Mouse (Mus musculus): Measurements from ENCODE around the gene Gm6525.

The Gm6525 gene

GRCm38 (mm10) chr3:84172406-84172805 is 1.5 kb upstream of the Gm6525 start:
- no peak for DNase-seq

- DNase-seq, result peak; percentile 78
These were observed 1.7 kb downstream of the Gm6525 start for GRCm38 (mm10) chr3:84175337-84176315.

- DNase-seq, result no peak
These were observed 3.9 kb downstream of the Gm6525 start for GRCm38 (mm10) chr3:84177834-84178233.

GRCm38 (mm10) chr3:84180304-84180703 is 6.4 kb downstream of the Gm6525 start:
- DNase-seq, result no peak

- no peak for DNase-seq
These were observed 7.2 kb downstream of the Gm6525 start for GRCm38 (mm10) chr3:84181102-84181501.

- DNase-seq, result no peak
These were observed 7.8 kb downstream of the Gm6525 start for GRCm38 (mm10) chr3:84181717-84182116.

GRCm38 (mm10) chr3:84189629-84190173 is 15.8 kb downstream of the Gm6525 start:
- no peak for DNase-seq

GRCm38 (mm10) chr3:84190513-84191061 is 16.7 kb downstream of the Gm6525 start:
- no peak for DNase-seq

- no peak for DNase-seq
These were observed 17.4 kb downstream of the Gm6525 start for GRCm38 (mm10) chr3:84191141-84191881.

- no peak for DNase-seq
These were observed 20.0 kb downstream of the Gm6525 start for GRCm38 (mm10) chr3:84193881-84194280.

- no peak for DNase-seq
These were observed 24.3 kb downstream of the Gm6525 start for GRCm38 (mm10) chr3:84198229-84198628.

GRCm38 (mm10) chr3:84199516-84199915 is 25.6 kb downstream of the Gm6525 start:
- DNase-seq, result no peak

- peak; percentile 99 for DNase-seq
These were observed 26.9 kb downstream of the Gm6525 start for GRCm38 (mm10) chr3:84200559-84201420.

- no peak for DNase-seq
These were observed 30.7 kb downstream of the Gm6525 start for GRCm38 (mm10) chr3:84204640-84205039.

GRCm38 (mm10) chr3:84205650-84206049 is 31.7 kb downstream of the Gm6525 start:
- no peak for DNase-seq

- no peak for DNase-seq
These were observed 32.2 kb downstream of the Gm6525 start for GRCm38 (mm10) chr3:84206106-84206505.

GRCm38 (mm10) chr3:84207366-84207765 is 33.5 kb downstream of the Gm6525 start:
- DNase-seq, result no peak

GRCm38 (mm10) chr3:84208475-84208874 is 34.6 kb downstream of the Gm6525 start:
- no peak for DNase-seq

- no peak for DNase-seq
These were observed 35.1 kb downstream of the Gm6525 start for GRCm38 (mm10) chr3:84208917-84209513.

GRCm38 (mm10) chr3:84211340-84211875 is 37.5 kb downstream of the Gm6525 start:
- no peak for DNase-seq

- DNase-seq, result peak; percentile 83
These were observed 40.6 kb downstream of the Gm6525 start for GRCm38 (mm10) chr3:84214501-84214900.

Data from cerebellum, adult 9-11 months (tissue).